Mouse (Mus musculus) retina, embryonic 14.5 days (tissue): ENCODE data around the gene Atp9a.

Source experiments
- DNase-seq: peaks from one replicate; pipeline ENCODE4 v3.0.0-alpha.2; 2015; ENCODE audit warnings: low spot score

Atp9a gene

GRCm38 (mm10) chr2:168640460-168640859 lies 101.7 kb downstream of the Atp9a start:
- no peak for DNase-seq

- DNase-seq, result no peak
Measured at GRCm38 (mm10) chr2:168634881-168635280, 107.3 kb downstream of the Atp9a start.

GRCm38 (mm10) chr2:168633301-168633816 lies 108.8 kb downstream of the Atp9a start:
- DNase-seq, result no peak

GRCm38 (mm10) chr2:168632543-168632942 lies 109.7 kb downstream of the Atp9a start:
- DNase-seq, result no peak

GRCm38 (mm10) chr2:168628787-168629186 lies 113.4 kb downstream of the Atp9a start:
- peak; percentile 88 for DNase-seq

- DNase-seq, result no peak
Measured at GRCm38 (mm10) chr2:168627829-168628770, 114.1 kb downstream of the Atp9a start.

- no peak for DNase-seq
Measured at GRCm38 (mm10) chr2:168626385-168626784, 115.8 kb downstream of the Atp9a start.

- DNase-seq, result no peak
Measured at GRCm38 (mm10) chr2:168625091-168625490, 117.1 kb downstream of the Atp9a start.

GRCm38 (mm10) chr2:168621111-168621802 lies 121.0 kb downstream of the Atp9a start:
- no peak for DNase-seq

GRCm38 (mm10) chr2:168618205-168618717 lies 123.9 kb downstream of the Atp9a start:
- DNase-seq, result no peak

- no peak for DNase-seq
Measured at GRCm38 (mm10) chr2:168615160-168615559, 127.0 kb downstream of the Atp9a start.

- no peak for DNase-seq
Measured at GRCm38 (mm10) chr2:168614170-168614872, 127.9 kb downstream of the Atp9a start.

- DNase-seq, result peak; percentile 46
Measured at GRCm38 (mm10) chr2:168613092-168613880, 128.9 kb downstream of the Atp9a start.

- no peak for DNase-seq
Measured at GRCm38 (mm10) chr2:168610941-168611340, 131.3 kb downstream of the Atp9a start.

- no peak for DNase-seq
Measured at GRCm38 (mm10) chr2:168609653-168610248, 132.5 kb downstream of the Atp9a start.

- no peak for DNase-seq
Measured at GRCm38 (mm10) chr2:168608125-168608564, 134.1 kb downstream of the Atp9a start.

- DNase-seq, result no peak
Measured at GRCm38 (mm10) chr2:168604655-168605070, 137.5 kb downstream of the Atp9a start.

- DNase-seq, result no peak
Measured at GRCm38 (mm10) chr2:168602387-168602741, 139.8 kb downstream of the Atp9a start.

- peak; percentile 70 for DNase-seq
Measured at GRCm38 (mm10) chr2:168601491-168602386, 140.5 kb downstream of the Atp9a start, which contains the start of gene Nfatc2. TSS of gene Nfatc2 (minus strand) at chr2:168601657.
